Mouse (Mus musculus) skeletal muscle tissue, adult 2 months (tissue): ENCODE measurements around the gene Edf1.
"Not testable (repeated sequence)": the region's sequence is repeated elsewhere in the genome, so short reads cannot be mapped to it uniquely, and the experiment has no call there.

Experiments used
- DNase-seq: peaks from one replicate; pipeline ENCODE4 v3.0.0-alpha.2; 2012; ENCODE audit warnings: low read depth, low spot score

Gene Edf1

GRCm38 (mm10) chr2:25557221-25557963, at the start of gene Edf1:
Edf1 (plus strand) TSS chr2:25557847.
- DNase-seq = peak; percentile 94

DNA sequence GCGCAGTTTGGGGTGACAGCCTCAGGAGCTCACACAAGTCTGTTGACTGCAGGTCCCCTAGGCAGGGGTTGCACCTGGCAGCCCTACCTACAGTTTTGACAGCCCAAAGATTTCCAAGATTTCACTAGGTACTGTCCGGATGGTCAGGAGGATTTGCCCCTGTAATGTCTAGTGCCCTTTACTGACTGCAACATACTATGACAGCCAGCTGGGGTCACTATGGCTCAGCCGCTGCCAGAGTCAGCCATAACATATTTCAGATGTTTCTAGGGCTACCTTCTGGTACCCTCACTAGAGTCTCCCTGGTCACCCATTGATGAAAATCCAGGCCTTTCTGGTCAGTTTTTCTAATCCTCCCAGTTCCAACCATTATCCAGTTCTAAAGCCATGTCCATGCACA, 47.7 kb upstream of the Edf1 start:
- no peak for DNase-seq

GRCm38 (mm10) chr2:25526510-25527302, 30.9 kb upstream of the Edf1 start:
- DNase-seq = peak; percentile 66

GRCm38 (mm10) chr2:25533707-25534106, 23.9 kb upstream of the Edf1 start:
- DNase-seq = no peak

GRCm38 (mm10) chr2:25534178-25534865, 23.3 kb upstream of the Edf1 start:
- DNase-seq = peak; percentile 95

- no peak for DNase-seq
Observed at GRCm38 (mm10) chr2:25534866-25535182, 22.8 kb upstream of the Edf1 start.

DNA sequence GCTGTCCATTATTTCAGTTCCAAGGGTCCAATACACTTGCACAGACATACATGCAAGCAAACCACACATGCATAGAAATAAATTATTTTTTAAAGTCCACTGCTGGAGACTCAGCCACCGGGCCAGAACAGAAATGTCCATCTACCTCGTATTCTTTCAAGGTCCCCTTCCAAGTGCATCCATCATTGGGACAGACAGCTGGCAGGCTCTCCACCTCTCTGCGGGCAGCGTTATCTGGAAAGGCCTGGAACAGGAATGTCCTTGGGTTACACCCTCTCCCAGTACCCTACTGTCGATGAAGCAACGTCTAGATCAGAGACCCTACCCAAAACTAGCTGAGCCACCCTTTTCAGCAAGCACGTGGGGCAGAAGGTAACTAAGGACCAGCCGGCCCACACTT, 21.1 kb upstream of the Edf1 start:
- DNase-seq = no peak

- DNase-seq = no peak
Observed at GRCm38 (mm10) chr2:25540541-25540948, 17.1 kb upstream of the Edf1 start.

DNA sequence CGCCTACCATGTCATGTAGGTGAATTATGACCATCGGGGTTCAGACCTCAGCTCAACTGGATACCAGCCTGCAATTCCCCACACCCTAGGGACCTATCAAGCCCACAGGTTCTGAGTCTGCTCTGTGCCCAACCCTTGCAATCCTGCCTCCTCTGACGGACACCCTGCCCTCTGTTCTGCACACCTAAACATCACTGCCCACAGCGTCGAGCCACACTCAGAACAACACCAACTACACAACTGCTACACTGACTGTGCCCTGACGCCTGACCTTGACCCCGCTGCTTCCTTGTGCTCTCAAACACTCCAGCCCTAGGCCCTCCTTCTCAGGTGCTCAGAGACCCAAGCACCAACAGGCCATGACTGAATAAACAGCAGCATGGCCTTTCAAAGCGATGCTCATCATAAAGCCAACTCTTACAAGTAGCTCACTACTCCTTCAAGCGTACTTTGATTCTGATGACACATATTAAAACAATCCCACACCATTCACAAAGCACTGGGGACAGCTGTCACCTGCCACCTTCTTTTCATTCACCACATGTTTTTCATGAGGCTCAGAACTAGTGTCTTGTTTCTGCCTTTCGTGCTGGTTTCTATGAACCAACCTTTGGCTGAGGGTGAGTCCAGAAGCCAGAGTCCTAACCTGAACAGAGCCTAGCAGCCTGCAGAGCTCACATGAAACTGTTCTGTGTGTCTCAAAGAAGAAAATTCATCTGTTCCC, 15.8 kb upstream of the Edf1 start:
- no peak for DNase-seq

DNA sequence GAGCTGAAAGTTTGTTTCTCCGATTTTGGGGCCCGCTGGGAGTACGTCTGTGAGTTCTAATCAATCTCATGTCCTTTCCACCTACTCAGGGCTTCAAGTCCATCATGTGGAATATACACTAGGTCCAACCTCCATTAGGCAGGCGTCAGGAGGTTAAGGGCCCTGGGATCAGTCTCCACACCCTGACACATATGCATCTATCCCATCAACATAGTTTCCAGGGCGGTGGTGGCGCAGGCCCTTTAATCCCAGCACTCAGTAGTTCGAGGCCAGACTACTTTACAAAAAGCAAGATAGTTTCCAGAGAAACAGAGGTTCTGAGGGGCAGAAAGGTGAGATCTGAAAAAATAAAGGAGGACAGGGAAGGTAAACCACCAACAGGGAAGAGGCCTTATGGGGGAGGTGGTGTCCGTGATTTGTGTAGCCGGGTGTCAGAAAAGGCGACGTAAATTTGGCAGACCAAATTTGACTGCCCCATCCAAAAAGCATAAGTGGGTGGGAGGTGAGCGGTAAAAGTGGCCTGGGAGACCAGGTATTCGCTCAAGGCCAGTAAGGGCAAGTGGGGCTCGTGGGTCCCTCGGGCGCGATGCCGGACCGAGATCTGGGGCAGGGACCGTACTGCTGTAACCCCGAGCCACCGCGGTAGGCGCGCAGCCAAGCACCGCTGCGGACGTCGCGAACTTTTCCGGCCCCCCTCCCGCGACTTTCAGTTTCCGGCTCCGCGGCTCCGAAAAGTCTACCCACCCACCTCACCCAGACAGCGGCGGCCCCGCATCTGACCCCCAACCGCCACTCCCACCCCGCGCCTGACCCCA, 11.4 kb upstream of the Edf1 start:
- peak; percentile 57 for DNase-seq

- DNase-seq = peak; percentile 98
Observed at GRCm38 (mm10) chr2:25546811-25547491, 10.7 kb upstream of the Edf1 start, which contains the start of gene Traf2. Traf2 (minus strand) TSS chr2:25546940.

DNA sequence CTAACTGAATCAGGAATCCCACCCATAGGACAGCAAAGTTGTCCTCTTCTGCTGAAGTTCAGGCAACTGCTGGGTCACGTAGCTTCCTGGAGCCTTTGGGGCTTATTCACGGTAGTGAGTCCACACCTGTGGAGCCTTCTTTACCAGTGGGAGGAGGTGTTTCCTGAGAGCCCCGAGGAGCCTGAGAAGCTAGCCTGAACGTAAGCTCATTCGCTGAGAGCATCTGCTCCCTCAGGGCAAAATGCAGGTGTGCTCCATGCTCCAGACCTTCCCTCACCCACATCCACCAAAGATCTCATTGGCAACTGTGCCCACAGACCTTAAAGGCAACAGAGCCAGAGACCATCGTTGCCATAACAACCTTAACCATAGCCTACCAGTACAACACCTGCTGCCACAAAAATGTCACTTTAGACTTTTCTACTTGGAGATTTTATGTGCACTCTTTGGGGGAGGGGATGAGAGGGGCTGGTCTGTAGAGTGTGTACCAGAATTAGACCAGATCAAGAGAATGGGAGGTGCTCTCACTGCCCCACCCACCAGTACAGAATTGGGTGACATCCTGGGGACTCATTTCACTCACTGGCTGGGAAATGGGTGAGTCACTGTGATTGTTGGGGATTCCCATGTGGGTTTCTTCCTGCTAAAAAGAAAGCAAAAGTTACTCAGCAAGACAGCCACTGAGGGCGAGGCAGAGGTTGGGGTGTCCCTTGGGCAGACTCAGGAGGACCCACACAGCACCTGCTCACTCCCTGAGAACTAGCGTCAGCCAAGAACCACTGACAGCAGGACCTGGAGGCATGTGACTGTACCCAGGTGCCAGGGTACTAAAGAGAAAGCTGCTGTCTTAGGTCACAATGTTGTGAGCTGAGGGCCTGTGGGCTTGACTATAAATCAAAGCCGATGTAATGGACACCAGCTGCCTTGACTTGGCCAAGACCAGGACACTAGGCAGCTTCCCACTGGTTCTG, 8.3 kb upstream of the Edf1 start:
- peak; percentile 79 for DNase-seq

- peak; percentile 54 for DNase-seq
Observed at GRCm38 (mm10) chr2:25551186-25551585, 6.5 kb upstream of the Edf1 start.

DNA sequence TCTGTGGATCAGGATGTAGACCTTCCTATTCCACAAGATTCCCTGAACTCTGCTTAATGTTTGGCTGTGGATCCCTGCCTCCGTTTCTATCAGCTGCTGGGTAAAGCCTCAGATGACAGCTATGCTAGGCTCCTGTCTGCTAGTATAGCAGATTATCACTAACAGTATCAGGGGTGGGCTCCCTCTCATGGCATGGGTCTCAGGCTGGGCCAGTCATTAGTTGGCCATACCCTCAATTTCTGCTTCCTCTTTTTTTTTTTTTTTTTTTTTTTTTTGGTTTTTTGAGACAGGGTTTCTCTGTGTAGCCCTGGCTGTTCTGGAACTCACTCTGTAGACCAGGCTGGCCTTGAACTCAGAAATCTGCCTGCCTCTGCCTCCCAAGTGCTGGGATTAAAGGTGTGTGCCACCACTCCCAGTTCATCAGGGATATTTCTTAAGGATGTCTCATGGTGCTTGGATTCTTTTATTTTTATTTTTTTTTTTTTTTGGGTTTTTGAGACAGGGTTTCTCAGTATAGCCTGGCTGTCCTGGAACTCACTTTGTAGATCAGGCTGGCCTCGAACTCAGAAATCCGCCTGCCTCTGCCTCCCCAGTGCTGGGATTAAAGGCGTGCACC, 4.4 kb upstream of the Edf1 start:
- DNase-seq = not testable (repeated sequence)

DNA sequence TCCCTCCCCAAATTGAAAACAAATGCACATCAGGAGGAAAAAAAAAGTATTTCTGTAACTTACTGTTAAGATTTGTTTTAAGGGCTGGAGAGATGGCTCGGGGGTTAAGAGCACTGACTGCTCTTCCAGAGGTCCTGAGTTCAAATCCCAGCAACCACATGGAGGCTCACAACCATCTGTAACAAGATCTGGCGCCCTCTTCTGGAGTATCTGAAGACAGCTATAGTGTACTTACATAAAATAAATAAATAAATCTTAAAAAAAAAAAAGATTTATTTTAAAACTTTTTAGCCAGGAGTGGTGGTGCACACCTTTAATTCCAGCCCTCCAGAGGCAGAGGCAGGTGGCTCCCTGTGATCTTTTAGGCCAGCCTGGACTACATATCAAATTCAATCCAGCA, 2.2 kb upstream of the Edf1 start:
- not testable (repeated sequence) for DNase-seq

DNA sequence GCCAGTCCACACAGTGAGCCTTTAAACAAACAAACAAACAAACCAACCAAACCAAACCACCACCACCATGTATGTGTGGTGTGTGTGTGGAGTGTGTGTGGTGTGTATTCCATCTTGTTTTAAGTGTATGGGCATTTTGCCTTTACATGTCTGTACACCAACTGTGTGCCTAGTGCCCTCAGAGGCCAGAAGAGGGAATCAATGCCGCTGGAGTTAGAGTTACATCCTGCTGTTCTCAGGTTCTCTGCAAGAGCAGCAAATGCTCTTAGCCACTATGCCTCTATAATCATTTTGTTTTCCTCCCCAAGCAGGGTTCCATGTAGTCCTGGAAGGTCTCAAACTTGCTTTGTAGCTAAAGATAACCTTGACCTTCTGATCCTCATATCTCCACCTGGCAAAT, 1.4 kb upstream of the Edf1 start:
- no peak for DNase-seq

DNA sequence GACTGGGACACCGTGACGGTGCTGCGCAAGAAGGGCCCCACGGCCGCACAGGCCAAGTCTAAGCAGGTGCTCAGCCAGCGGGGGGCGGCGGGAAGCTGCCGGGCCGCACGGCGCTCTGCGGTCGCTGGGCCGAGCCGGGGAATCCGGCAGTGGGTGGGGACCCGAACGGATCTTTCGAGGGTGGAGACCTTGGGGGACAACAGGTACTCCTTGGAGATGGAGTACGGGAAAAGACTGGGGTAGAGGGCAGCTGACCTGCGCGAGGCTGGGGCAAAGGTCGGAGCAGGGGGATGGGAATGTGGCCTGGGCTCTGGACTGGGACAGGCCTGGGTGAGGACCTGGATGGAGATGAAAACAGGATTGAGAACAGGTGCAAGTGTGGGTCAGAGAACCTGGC, 315 bp downstream of the Edf1 start:
- DNase-seq = no peak

DNA sequence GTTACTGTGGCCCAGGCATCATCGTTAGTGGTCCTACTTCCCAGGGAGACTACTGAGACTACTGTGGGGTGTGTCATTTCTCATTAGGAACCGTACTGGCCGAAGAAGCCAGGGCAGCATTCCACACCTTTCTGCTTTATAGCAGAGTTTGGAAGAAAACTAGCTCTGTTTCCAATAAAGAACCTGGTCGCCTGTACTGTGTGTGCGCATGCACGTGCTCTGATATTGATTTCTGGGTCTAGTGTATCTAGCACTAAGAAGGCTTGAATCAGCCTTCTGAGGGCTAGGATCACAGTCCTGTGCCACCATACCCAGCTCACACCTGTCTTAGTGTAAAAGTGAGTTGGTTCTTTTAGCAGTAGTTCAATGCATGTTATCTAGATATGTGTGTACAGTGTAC, 1.1 kb downstream of the Edf1 start:
- DNase-seq = no peak

DNA sequence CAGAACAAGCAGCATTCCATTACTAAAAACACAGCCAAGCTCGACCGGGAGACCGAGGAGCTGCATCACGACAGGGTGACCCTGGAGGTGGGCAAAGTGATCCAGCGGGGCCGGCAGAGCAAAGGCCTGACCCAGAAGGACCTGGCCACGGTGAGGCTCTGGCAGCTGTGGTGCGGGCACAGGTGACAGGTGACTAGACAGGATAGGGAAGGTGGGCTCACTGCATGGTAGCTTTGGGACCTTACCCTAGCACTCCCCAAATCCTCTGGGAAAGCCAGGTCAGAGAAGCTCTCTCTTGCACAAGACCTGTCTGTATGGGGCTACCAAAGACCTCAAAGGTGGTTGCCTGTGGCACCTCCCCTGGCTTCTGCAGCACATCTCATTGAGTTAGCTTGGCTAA, 2.9 kb downstream of the Edf1 start:
- no peak for DNase-seq
